Mouse (Mus musculus) olfactory bulb, adult 2 months (tissue): ENCODE measurements around the gene Ets1.

ENCODE experiments used
- CTCF ChIP-seq: fragments of 200-500 bp; IDR thresholded peaks from 2 replicates; pipeline ENCODE4 v1.5.1; 2012; ENCODE audit warnings: low read depth, mild to moderate bottlenecking, low read length, moderate library complexity; ENCODE audit not compliant: insufficient read depth
- POLR2A ChIP-seq: fragments of 200-500 bp; IDR thresholded peaks from 2 replicates; pipeline ENCODE4 v1.6.1; 2012; ENCODE audit warnings: mild to moderate bottlenecking, low read depth, low read length, moderate library complexity; ENCODE audit not compliant: insufficient read depth

- no peak for TF ChIP-seq CTCF
- TF ChIP-seq POLR2A, result no peak
Measured at GRCm38 (mm10) chr9:32607218-32607617, 28.8 kb upstream of the Ets1 start.
